Mouse (Mus musculus): ENCODE data around the gene Wdr24. TPM values are rescaled to one million over a fixed set of nuclear protein-coding genes. Genes with fewer than 3 reads are reported as not detected.

Gene Wdr24
- polyA plus RNA-seq, 1 experiment from 2014 or later = 17.3 TPM

DNA sequence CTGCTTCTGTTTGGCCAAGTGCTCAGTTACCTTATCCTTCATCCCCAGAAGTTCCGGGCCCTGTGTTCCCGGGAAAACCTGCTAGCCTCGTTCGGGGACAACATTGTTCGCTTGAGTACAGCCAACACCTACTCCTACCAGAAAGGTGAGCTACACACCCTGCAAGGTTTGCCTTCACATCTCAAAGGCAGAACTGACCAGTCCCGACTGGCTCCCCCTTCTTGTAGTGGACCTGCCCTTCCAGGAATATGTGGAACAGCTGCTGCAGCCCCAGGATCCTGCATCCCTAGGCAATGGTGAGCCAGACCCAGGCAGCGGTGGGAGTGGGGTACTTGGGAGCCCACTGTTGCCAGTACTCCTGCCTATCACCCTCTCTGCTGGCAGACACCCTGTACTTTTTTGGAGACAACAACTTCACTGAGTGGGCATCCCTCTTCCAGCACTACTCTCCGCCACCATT is 6.2 kb downstream of the Wdr24 start:
- H3K9me3 ChIP-seq (ENCODE audit: control insufficient read depth, low read length) = no peaks in the 10 kb centered on the region
- no peaks in the 10 kb centered on the region for H3K27me3 ChIP-seq (ENCODE audit: control insufficient read depth, insufficient read depth, low read length)
- peak overlapping the region; percentile 70 for H3K4me2 ChIP-seq (ENCODE audit: low read length)
- peaks cover 18 to 38% of the 10 kb centered on the region in 2 experiments for H3K4me1 ChIP-seq (ENCODE audit: control insufficient read depth in 2 of 2, insufficient read depth in 2 of 2, low read length in 2 of 2)
- peaks cover 49% of the 10 kb centered on the region for H3K36me3 ChIP-seq (ENCODE audit: control insufficient read depth, insufficient read depth, low read length)
- peak overlapping the region; percentile 77 for H3K9ac ChIP-seq (ENCODE audit: low read length)
- peak overlapping the region; percentile 75 to 85; a peak in 3 of 4 replicates for H3K27ac ChIP-seq (replicated peaks in 1 of 2; ENCODE audit: control insufficient read depth in 1 of 2, insufficient read depth in 1 of 2, low read depth in 2 of 2, low read length in 2 of 2)
- ATAC-seq (ENCODE audit: insufficient number of reproducible peaks, insufficient read depth, low FRiP score, low read depth) = no peak
- peak overlapping the region; percentile 54 to 72 for H3K4me3 ChIP-seq (ENCODE audit: control insufficient read depth in 1 of 2, insufficient read depth in 1 of 2, low read depth in 1 of 2, low read length in 2 of 2)
- 35% methylated on average over 8 of the region's 8 CpGs for WGBS

DNA sequence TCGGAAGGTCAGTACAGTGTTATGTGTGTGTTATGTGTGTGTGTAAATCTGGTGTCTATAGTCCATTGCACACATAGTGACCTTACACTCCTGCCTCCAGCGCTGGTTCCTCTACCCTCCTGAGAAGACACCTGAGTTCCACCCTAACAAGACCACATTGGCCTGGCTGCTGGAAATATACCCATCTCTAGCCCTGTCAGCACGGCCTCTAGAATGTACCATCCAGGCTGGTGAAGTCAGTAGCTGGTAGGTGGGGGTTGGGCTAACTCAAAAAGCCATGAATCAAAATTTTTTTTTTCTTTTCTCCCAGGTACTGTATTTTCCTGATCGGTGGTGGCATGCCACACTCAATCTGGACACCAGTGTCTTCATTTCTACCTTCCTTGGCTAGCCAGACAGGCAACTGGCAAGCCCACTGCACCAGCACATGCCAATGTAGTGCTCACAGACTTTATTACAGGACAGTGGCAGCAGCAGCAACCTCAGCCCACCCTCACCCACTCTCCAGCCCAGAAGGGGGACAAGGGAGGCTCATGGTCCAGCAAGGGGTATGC is 6.8 kb downstream of the Wdr24 start:
- ATAC-seq (ENCODE audit: insufficient number of reproducible peaks, insufficient read depth, low FRiP score, low read depth) = no peak
- H3K4me2 ChIP-seq (ENCODE audit: low read length) = peak overlapping the region; percentile 70; the same call in 1 of the 2 replicates
- H3K27me3 ChIP-seq (ENCODE audit: control insufficient read depth, insufficient read depth, low read length) = no peaks in the 10 kb centered on the region
- H3K36me3 ChIP-seq (ENCODE audit: control insufficient read depth, insufficient read depth, low read length) = peaks cover 56% of the 10 kb centered on the region
- no peak overlapping the region for H3K27ac ChIP-seq (replicated peaks in 1 of 2; ENCODE audit: control insufficient read depth in 1 of 2, insufficient read depth in 1 of 2, low read depth in 2 of 2, low read length in 2 of 2)
- WGBS = 78% methylated on average over 4 of the region's 4 CpGs
- H3K9ac ChIP-seq (ENCODE audit: low read length) = no peak overlapping the region; the same call in 1 of the 2 replicates
- no peaks in the 10 kb centered on the region for H3K9me3 ChIP-seq (ENCODE audit: control insufficient read depth, low read length)
- H3K4me1 ChIP-seq (ENCODE audit: control insufficient read depth in 2 of 2, insufficient read depth in 2 of 2, low read length in 2 of 2) = peaks cover 22 to 43% of the 10 kb centered on the region in 2 experiments
- no peak overlapping the region for H3K4me3 ChIP-seq (ENCODE audit: control insufficient read depth in 1 of 2, insufficient read depth in 1 of 2, low read depth in 1 of 2, low read length in 2 of 2)

DNA sequence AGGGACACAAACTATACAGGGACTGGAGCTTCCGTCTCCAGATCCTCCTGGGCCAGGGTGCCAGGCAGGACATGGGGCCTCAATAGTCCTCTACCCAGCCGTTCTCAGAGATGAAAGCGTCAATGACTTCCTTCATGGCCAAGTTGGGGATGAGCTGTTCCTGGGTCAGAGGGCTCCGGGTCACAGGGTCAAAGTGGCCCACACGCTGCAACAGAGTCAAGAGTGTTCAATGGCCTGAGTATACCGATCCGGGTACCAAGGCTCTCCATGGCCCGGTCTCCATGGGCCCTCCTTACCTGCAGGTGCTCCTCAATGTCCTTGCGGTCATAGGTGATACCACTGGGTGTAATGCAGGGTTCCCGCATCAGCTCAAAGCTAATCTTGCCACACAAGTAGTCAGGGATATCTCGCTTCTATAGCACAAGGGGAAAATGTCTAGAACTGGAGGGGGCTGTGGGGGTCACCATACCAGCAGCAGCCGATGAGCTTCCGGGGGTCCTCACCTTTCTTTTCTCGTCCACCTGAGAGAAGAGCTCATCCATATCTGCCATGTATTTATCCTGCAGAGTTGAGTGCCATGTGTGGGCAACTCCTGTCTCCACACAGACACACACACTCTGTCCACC is 7.5 kb downstream of the Wdr24 start:
- H3K36me3 ChIP-seq (ENCODE audit: control insufficient read depth, insufficient read depth, low read length) = peaks cover 60% of the 10 kb centered on the region
- peak overlapping the region in 1 of 2 experiments; percentile 57; a peak in 1 of 4 replicates for H3K4me3 ChIP-seq (ENCODE audit: control insufficient read depth in 1 of 2, insufficient read depth in 1 of 2, low read depth in 1 of 2, low read length in 2 of 2)
- H3K4me2 ChIP-seq (ENCODE audit: low read length) = peak overlapping the region; percentile 91
- 83% methylated on average over 14 of the region's 14 CpGs for WGBS
- 0 out of 4 replicates have a peak overlapping the region, but pooled peaks of 1 of the 2 experiments have one; percentile 5 for H3K27ac ChIP-seq (replicated peaks in 1 of 2; ENCODE audit: control insufficient read depth in 1 of 2, insufficient read depth in 1 of 2, low read depth in 2 of 2, low read length in 2 of 2)
- no peaks in the 10 kb centered on the region for H3K9me3 ChIP-seq (ENCODE audit: control insufficient read depth, low read length)
- peaks cover 22 to 50% of the 10 kb centered on the region in 2 experiments for H3K4me1 ChIP-seq (ENCODE audit: control insufficient read depth in 2 of 2, insufficient read depth in 2 of 2, low read length in 2 of 2)
- no peaks in the 10 kb centered on the region for H3K27me3 ChIP-seq (ENCODE audit: control insufficient read depth, insufficient read depth, low read length)
- no peak for ATAC-seq (ENCODE audit: insufficient number of reproducible peaks, insufficient read depth, low FRiP score, low read depth)
- H3K9ac ChIP-seq (ENCODE audit: low read length) = no peak overlapping the region; the same call in 1 of the 2 replicates

DNA sequence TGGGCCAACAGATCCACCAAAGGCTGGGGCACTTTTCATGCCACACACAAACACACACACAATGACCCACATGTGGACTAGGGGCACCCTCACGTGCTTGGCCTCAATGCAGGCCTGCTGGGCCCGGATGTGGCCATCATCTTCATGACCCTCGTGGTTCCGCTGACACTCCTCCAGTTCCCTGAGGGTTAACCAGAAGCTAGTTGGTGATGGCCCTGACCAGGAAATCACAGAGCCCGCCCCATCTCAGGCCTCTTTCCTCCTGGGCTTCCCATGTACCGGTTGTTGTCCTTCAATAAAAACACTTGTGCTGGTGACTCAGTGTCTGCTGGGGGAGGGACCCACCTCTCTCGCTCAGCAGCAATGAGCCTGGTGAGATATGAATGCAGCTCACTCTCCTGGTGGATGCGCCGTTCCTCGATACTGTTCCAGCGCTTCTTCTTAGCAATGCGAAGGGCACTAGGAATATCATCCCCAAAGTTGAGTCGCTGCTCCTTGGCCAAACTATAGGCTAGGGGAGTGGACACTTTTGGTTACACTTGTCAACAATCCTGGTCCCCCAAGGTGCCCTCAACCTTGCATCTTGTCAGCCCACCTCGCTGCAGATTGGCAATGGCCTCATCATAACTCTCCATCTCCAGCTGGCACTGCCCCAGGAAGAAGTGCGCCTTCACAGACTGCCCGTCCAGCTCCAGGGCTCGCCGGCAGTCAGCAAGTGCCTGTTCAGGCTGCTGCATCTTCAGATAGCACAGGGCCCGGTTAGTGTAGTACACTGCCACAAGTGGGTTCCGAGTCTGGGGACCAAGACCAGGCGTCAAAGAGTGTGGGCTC is 8.2 kb downstream of the Wdr24 start:
- no peak for ATAC-seq (ENCODE audit: insufficient number of reproducible peaks, insufficient read depth, low FRiP score, low read depth)
- Histone ChIP-seq H3K27me3 (ENCODE audit: control insufficient read depth, insufficient read depth, low read length) (no peaks in the 10 kb centered on the region), H3K4me2 (ENCODE audit: low read length) (peak overlapping the region; percentile 91), H3K9ac (ENCODE audit: low read length) (peak overlapping the region; percentile 76), H3K36me3 (ENCODE audit: control insufficient read depth, insufficient read depth, low read length) (peaks cover 56% of the 10 kb centered on the region), H3K4me3 (ENCODE audit: control insufficient read depth in 1 of 2, insufficient read depth in 1 of 2, low read depth in 1 of 2, low read length in 2 of 2) (peak overlapping the region; percentile 57 to 74), H3K9me3 (ENCODE audit: control insufficient read depth, low read length) (no peaks in the 10 kb centered on the region), H3K4me1 (ENCODE audit: control insufficient read depth in 2 of 2, insufficient read depth in 2 of 2, low read length in 2 of 2) (peaks cover 29 to 57% of the 10 kb centered on the region in 2 experiments), H3K27ac (replicated peaks in 1 of 2; ENCODE audit: control insufficient read depth in 1 of 2, insufficient read depth in 1 of 2, low read depth in 2 of 2, low read length in 2 of 2) (peak overlapping the region in 1 of 2 experiments; percentile 99; a peak in 2 of 4 replicates)
- WGBS = 45% methylated on average over 21 of the region's 21 CpGs

DNA sequence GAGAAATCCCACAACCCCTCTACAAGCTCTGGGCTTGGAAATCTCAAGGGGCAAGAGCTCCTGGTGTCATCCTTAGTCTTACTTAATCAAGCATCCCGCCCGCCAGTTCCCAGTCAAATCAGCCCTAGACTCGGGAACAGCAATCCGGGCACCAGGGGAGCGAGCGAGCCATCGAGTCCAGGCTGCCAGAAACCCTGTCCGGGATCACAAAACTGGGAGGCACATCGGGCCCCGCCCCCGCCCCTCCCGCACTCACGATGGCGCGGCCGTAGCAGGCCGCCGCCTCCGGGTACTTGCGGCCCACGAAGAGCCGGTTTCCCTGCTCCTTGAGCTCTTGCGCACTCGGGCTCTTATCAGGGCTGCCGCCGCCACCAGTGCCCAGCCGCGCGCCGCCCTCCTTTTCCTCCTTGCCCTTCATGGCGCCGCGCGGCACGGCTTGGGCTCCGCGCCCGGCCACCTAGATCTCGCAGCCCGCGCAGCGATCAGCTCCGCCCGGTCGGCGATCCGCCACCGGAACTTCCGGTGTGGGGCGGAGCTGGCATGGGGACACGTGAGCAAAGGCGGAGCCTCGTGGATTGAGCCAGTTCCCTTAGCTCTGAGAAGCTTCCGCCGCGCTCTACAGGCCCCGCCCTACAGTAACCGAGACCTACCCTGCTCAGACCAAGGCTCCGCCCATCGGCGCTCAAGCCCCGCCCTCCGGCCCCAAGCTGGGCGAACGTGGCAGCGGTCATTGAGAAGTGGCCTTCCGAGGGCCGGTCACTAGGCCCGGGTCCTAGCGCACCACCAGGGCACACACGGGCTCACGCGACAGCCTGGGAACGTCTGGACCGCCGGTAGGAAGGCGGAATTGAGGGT is 9.2 kb downstream of the Wdr24 start:
- ATAC-seq (ENCODE audit: insufficient number of reproducible peaks, insufficient read depth, low FRiP score, low read depth) = peak; percentile 92
- Histone ChIP-seq H3K27me3 (ENCODE audit: control insufficient read depth, insufficient read depth, low read length) (no peaks in the 10 kb centered on the region), H3K9ac (ENCODE audit: low read length) (peak overlapping the region; percentile 85), H3K36me3 (ENCODE audit: control insufficient read depth, insufficient read depth, low read length) (peaks cover 51% of the 10 kb centered on the region), H3K4me2 (ENCODE audit: low read length) (peak overlapping the region; percentile 91), H3K4me3 (ENCODE audit: control insufficient read depth in 1 of 2, insufficient read depth in 1 of 2, low read depth in 1 of 2, low read length in 2 of 2) (peak overlapping the region; percentile 57 to 74), H3K4me1 (ENCODE audit: control insufficient read depth in 2 of 2, insufficient read depth in 2 of 2, low read length in 2 of 2) (peaks cover 36 to 67% of the 10 kb centered on the region in 2 experiments), H3K9me3 (ENCODE audit: control insufficient read depth, low read length) (no peaks in the 10 kb centered on the region), H3K27ac (replicated peaks in 1 of 2; ENCODE audit: control insufficient read depth in 1 of 2, insufficient read depth in 1 of 2, low read depth in 2 of 2, low read length in 2 of 2) (peak overlapping the region; percentile 97 to 99)
- under 1% methylated on average over 71 of the region's 77 CpGs for WGBS

DNA sequence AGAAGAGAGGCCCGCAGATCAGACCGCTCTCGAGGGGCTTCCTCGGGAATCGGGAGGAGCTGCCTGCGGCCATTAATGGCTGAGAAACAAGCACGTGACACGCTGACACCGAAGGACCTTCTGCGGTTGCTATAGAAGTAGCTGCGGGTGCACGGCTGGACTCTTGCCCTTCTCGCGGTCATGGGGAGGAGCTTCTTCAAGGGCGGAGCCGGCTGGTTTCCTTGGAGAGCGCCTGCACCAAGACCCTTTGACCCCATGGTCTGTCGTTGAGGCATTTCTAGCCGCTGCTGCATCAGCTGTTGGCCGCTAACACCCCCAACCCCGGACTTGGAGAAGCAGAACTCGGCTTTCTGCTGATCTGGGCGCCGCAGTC is 9.8 kb downstream of the Wdr24 start, which contains the start of gene Stub1:
TSS of gene Stub1 (minus strand) at position 114 of the 373 bp plus-strand sequence.
- H3K27ac ChIP-seq (replicated peaks in 1 of 2; ENCODE audit: control insufficient read depth in 1 of 2, insufficient read depth in 1 of 2, low read depth in 2 of 2, low read length in 2 of 2) = peak within 1 kb of the TSS; percentile 97 to 99
- peak within 1 kb of the TSS; percentile 85 for H3K9ac ChIP-seq (ENCODE audit: low read length)
- peaks cover 51% of the 10 kb centered on the region for H3K36me3 ChIP-seq (ENCODE audit: control insufficient read depth, insufficient read depth, low read length)
- no peaks in the 10 kb centered on the region for H3K9me3 ChIP-seq (ENCODE audit: control insufficient read depth, low read length)
- peak within 1 kb of the TSS; percentile 91 for H3K4me2 ChIP-seq (ENCODE audit: low read length)
- H3K27me3 ChIP-seq (ENCODE audit: control insufficient read depth, insufficient read depth, low read length) = no peaks in the 10 kb centered on the region
- ATAC-seq (ENCODE audit: insufficient number of reproducible peaks, insufficient read depth, low FRiP score, low read depth) = peak; percentile 70
- peaks cover 37 to 67% of the 10 kb centered on the region in 2 experiments for H3K4me1 ChIP-seq (ENCODE audit: control insufficient read depth in 2 of 2, insufficient read depth in 2 of 2, low read length in 2 of 2)
- peak within 1 kb of the TSS; percentile 57 to 74 for H3K4me3 ChIP-seq (ENCODE audit: control insufficient read depth in 1 of 2, insufficient read depth in 1 of 2, low read depth in 1 of 2, low read length in 2 of 2)
- 0% methylated on average over 24 of the region's 24 CpGs for WGBS
